16 mouse cellular contexts compared by ENCODE assay signal in genomic region chr19:55791886-55792285, GRCm38 (mm10). TPM values are rescaled to one million over a fixed set of nuclear protein-coding genes. Genes with fewer than 3 reads are reported as not detected.
DNase-seq lines count a peak whose midpoint lies in the region; ATAC-seq and TF ChIP-seq lines count a peak whose summit lies in the region.
"Had no signal": no experiment of that assay in that cellular context is flagged by ENCODE, and none has a peak within 500 bp of the region (broad histone marks: within the 10 kb centered on the region; RNA-seq: fewer than 3 reads in every experiment).

No protein-coding gene starts in this region.

- no peak overlapping the region for H3K9ac ChIP-seq in forebrain, embryonic 12.5 days
- no peak overlapping the region for H3K9ac ChIP-seq in intestine, embryonic 16.5 days (ENCODE audit: low read depth, low read length)
- no peak overlapping the region for H3K9ac ChIP-seq in intestine, embryonic 15.5 days
- H3K9ac ChIP-seq: forebrain, embryonic 13.5 days; limb, embryonic 12.5 days had no signal

- H3K27me3 ChIP-seq in forebrain, embryonic 10.5 days (ENCODE audit: poor library complexity, severe bottlenecking) = no peaks in the 10 kb centered on the region
- H3K27me3 ChIP-seq in forebrain, embryonic 12.5 days = no peaks in the 10 kb centered on the region
- no peaks in the 10 kb centered on the region for H3K27me3 ChIP-seq in intestine, embryonic 16.5 days (replicated peaks; ENCODE audit: control insufficient read depth, insufficient read depth, low read length)
- no peaks in the 10 kb centered on the region for H3K27me3 ChIP-seq in intestine, embryonic 15.5 days (replicated peaks)
- H3K27me3 ChIP-seq in cerebellum, adult 2 months (ENCODE audit: control insufficient read depth, insufficient read depth, low read length) = no peaks in the 10 kb centered on the region
- H3K27me3 ChIP-seq: forebrain, embryonic 13.5 days; limb, embryonic 12.5 days had no signal

- ATAC-seq in forebrain, embryonic 12.5 days (ENCODE audit: low FRiP score) = no peak
- ATAC-seq in intestine, embryonic 16.5 days = no peak
- ATAC-seq in intestine, embryonic 15.5 days = no peak
- ATAC-seq: forebrain, embryonic 13.5 days had no signal

- H3K27ac ChIP-seq in forebrain, embryonic 10.5 days = peak overlapping the region; percentile 5; the same call in 1 of the 2 replicates
- H3K27ac ChIP-seq in forebrain, embryonic 12.5 days = no peak overlapping the region
- H3K27ac ChIP-seq in intestine, embryonic 16.5 days (ENCODE audit: low read length) = 0 out of 2 replicates have a peak overlapping the region, but pooled peaks have one; percentile 19
- H3K27ac ChIP-seq in intestine, embryonic 15.5 days = no peak overlapping the region
- no peak overlapping the region for H3K27ac ChIP-seq in cerebellum, adult 2 months (ENCODE audit: insufficient read depth, low read length)
- H3K27ac ChIP-seq: forebrain, embryonic 13.5 days; hindbrain, embryonic 10.5 days; limb, embryonic 12.5 days had no signal

- no peak overlapping the region for H3K4me2 ChIP-seq in forebrain, embryonic 12.5 days
- H3K4me2 ChIP-seq in intestine, embryonic 16.5 days (ENCODE audit: low read depth, low read length) = no peak overlapping the region
- H3K4me2 ChIP-seq in intestine, embryonic 15.5 days (replicated peaks) = no peak overlapping the region
- H3K4me2 ChIP-seq: forebrain, embryonic 13.5 days; limb, embryonic 12.5 days had no signal

- TF ChIP-seq CTCF in cerebellum, adult 2 months (IDR thresholded peaks at IDR 0.05; ENCODE audit: borderline replicate concordance, insufficient read depth, low read depth, low read length) = no peak

- H3K36me3 ChIP-seq in forebrain, embryonic 10.5 days (replicated peaks) = peaks cover 40% of the 10 kb centered on the region
- peaks cover 2% of the 10 kb centered on the region; the same call in 1 of the 2 replicates for H3K36me3 ChIP-seq in forebrain, embryonic 12.5 days (replicated peaks)
- H3K36me3 ChIP-seq in intestine, embryonic 16.5 days (ENCODE audit: control insufficient read depth, insufficient read depth, low read length) = no peaks in the 10 kb centered on the region
- H3K36me3 ChIP-seq in intestine, embryonic 15.5 days = no peaks in the 10 kb centered on the region

- H3K9me3 ChIP-seq in forebrain, embryonic 10.5 days = peaks cover 5% of the 10 kb centered on the region
- no peaks in the 10 kb centered on the region for H3K9me3 ChIP-seq in forebrain, embryonic 12.5 days
- no peaks in the 10 kb centered on the region for H3K9me3 ChIP-seq in intestine, embryonic 16.5 days (ENCODE audit: control insufficient read depth, low read length)
- no peaks in the 10 kb centered on the region for H3K9me3 ChIP-seq in intestine, embryonic 15.5 days
- H3K9me3 ChIP-seq: forebrain, embryonic 13.5 days had no signal

- H3K4me3 ChIP-seq in forebrain, embryonic 10.5 days = no peak overlapping the region
- no peak overlapping the region for H3K4me3 ChIP-seq in forebrain, embryonic 12.5 days (replicated peaks)
- H3K4me3 ChIP-seq in intestine, embryonic 16.5 days (ENCODE audit: low read length) = no peak overlapping the region
- H3K4me3 ChIP-seq in intestine, embryonic 15.5 days (replicated peaks) = no peak overlapping the region
- no peak overlapping the region for H3K4me3 ChIP-seq in cerebellum, adult 2 months (replicated peaks; ENCODE audit: insufficient read depth, low read depth, low read length)
- H3K4me3 ChIP-seq: forebrain, embryonic 13.5 days; hindbrain, embryonic 10.5 days; limb, embryonic 12.5 days had no signal

- no peak for DNase-seq in forebrain, embryonic 10.5 days (ENCODE audit: extremely low spot score, low spot score)
- DNase-seq in thymus, postnatal 25 days = peak; percentile 7
- DNase-seq in thymus, adult 18-20 months = no peak
- no peak for DNase-seq in cerebellum, adult 2 months
- DNase-seq in gastrocnemius, adult 18-20 months (ENCODE audit: low spot score) = no peak
- DNase-seq: kidney, adult 11 months; kidney, postnatal 36 days; lung, adult 18-20 months; lung, postnatal 4 days; retina, postnatal 1 day had no signal

- peaks cover 74% of the 10 kb centered on the region for H3K4me1 ChIP-seq in forebrain, embryonic 10.5 days
- H3K4me1 ChIP-seq in forebrain, embryonic 12.5 days = peaks cover 46% of the 10 kb centered on the region
- H3K4me1 ChIP-seq in intestine, embryonic 16.5 days (ENCODE audit: control insufficient read depth, insufficient read depth, low read length) = peaks cover 44% of the 10 kb centered on the region
- peaks cover 32% of the 10 kb centered on the region for H3K4me1 ChIP-seq in intestine, embryonic 15.5 days (replicated peaks)
- no peaks in the 10 kb centered on the region for H3K4me1 ChIP-seq in cerebellum, adult 2 months (ENCODE audit: control insufficient read depth, insufficient read depth, low read length)

- TF ChIP-seq POLR2A in cerebellum, adult 2 months (IDR thresholded peaks at IDR 0.05; ENCODE audit: borderline replicate concordance, insufficient read depth, low read length) = no peak

- 91% methylated on average over 6 of the region's 6 CpGs for WGBS in forebrain, embryonic 10.5 days
- WGBS in forebrain, embryonic 12.5 days = 94% methylated on average over 6 of the region's 6 CpGs
- WGBS in intestine, embryonic 16.5 days = 76% methylated on average over 6 of the region's 6 CpGs
- WGBS in intestine, embryonic 15.5 days = 80% methylated on average over 6 of the region's 6 CpGs
- 95% methylated on average over 6 of the region's 6 CpGs for WGBS in cerebellum, adult 2 months

RNA-seq across cellular contexts. Expression of gene Tcf7l2, which starts 50.3 kb away (rescaled TPM):
- 96.2 and 105 TPM in 2 replicates for polyA plus RNA-seq in forebrain, embryonic 10.5 days (2016; fragmentation: Nextera tagmentation; extraction: Ambion mirVana)
- polyA plus RNA-seq in forebrain, embryonic 12.5 days (2016; fragmentation: Nextera tagmentation; extraction: Ambion mirVana) = 212 and 220 TPM in 2 replicates
- polyA plus RNA-seq in intestine, embryonic 16.5 days (2015; fragmentation: Nextera tagmentation; extraction: Ambion mirVana) = 57.1 and 58.4 TPM in 2 replicates
- polyA plus RNA-seq in intestine, embryonic 15.5 days (2015; fragmentation: Nextera tagmentation; extraction: Ambion mirVana) = 65.0 and 78.9 TPM in 2 replicates
- 17.5 and 23.3 TPM in 2 replicates for polyA plus RNA-seq in cerebellum, adult 2 months (2012; rRNA removed)
- total RNA-seq in gastrocnemius, adult 18-20 months (2021) = 1 to 10 TPM; 6.9 to 7.8 TPM

Comparison
In these comparisons a context has a peak if more than half of its experiments do, and no peak if none do; other contexts are left out.
1. H3K27ac ChIP-seq: peak in forebrain, embryonic 10.5 days (single experiment) and intestine, embryonic 16.5 days (single experiment); none in forebrain, embryonic 12.5 days (single experiment), intestine, embryonic 15.5 days (single experiment) and cerebellum, adult 2 months (single experiment).